Mouse (Mus musculus) embryonic facial prominence, embryonic 15.5 days (tissue): ENCODE data around the gene Blmh. TPM values are rescaled to one million over a fixed set of nuclear protein-coding genes. Genes with fewer than 3 reads are reported as not detected.

Experiments
- ATAC-seq: fragments of 200-750 bp; cut with Nextera tagmentation; 2 replicates; pipeline ENCODE4 v1.8.0; 2017; ENCODE audit warnings: low read depth, moderate TSS enrichment; ENCODE audit not compliant: insufficient number of reproducible peaks, low FRiP score, low TSS enrichment
- H3K27ac ChIP-seq: fragments of 300-500 bp; sonication (generic); replicated peaks from 2 replicates; pipeline ENCODE4 v1.5.1; 2015; ENCODE audit warnings: mild to moderate bottlenecking, inconsistent platforms
- H3K27me3 ChIP-seq: fragments of 300-500 bp; sonication (generic); 2 replicates; pipeline ENCODE4 v1.6.1; 2015; ENCODE audit warnings: inconsistent platforms
- H3K36me3 ChIP-seq: fragments of 300-500 bp; sonication (generic); 2 replicates; pipeline ENCODE4 v1.6.1; 2015; ENCODE audit warnings: mild to moderate bottlenecking, inconsistent platforms
- H3K4me1 ChIP-seq: fragments of 300-500 bp; sonication (generic); 2 replicates; pipeline ENCODE4 v1.6.1; 2015; ENCODE audit warnings: inconsistent platforms
- H3K4me2 ChIP-seq: fragments of 300-500 bp; sonication (generic); replicated peaks from 2 replicates; pipeline ENCODE4 v1.6.1; 2015; ENCODE audit warnings: mild to moderate bottlenecking, inconsistent platforms
- H3K4me3 ChIP-seq: fragments of 300-500 bp; sonication (generic); replicated peaks from 2 replicates; pipeline ENCODE4 v1.5.1; 2015; ENCODE audit warnings: mild to moderate bottlenecking, inconsistent platforms
- H3K9ac ChIP-seq: fragments of 300-500 bp; sonication (generic); 2 replicates; pipeline ENCODE4 v1.6.1; 2015; ENCODE audit warnings: inconsistent platforms
- H3K9me3 ChIP-seq: fragments of 300-500 bp; sonication (generic); replicated peaks from 2 replicates; pipeline ENCODE4 v1.6.1; 2016; ENCODE audit warnings: inconsistent platforms
- WGBS: fragments of 180-500 bp; shearing (Covaris S2); methylation state at CpG from one replicate; pipeline ENCODE4 v1.1.7; 2015; 5-methylcytosine and 5-hydroxymethylcytosine counted together
- polyA plus RNA-seq: library from polyadenylated mRNA; unstranded; fragments of >200 nt; fragmentation: Nextera tagmentation; extraction: Ambion mirVana; gene quantifications from 2 replicates; pipeline ENCODE4 v1.2.1, GENCODE M21; 2015

Gene Blmh
- polyA plus RNA-seq, 1 experiment from 2014 or later, result 171 TPM

GRCm38 (mm10) chr11:76897871-76898270 lies 26.7 kb upstream of the Blmh start:
- Histone ChIP-seq H3K4me1 (peaks cover 4% of the 10 kb centered on the region; the same call in 1 of the 2 replicates), H3K27ac (no peak overlapping the region), H3K9me3 (no peaks in the 10 kb centered on the region), H3K27me3 (no peaks in the 10 kb centered on the region), H3K4me3 (no peak overlapping the region), H3K4me2 (no peak overlapping the region), H3K9ac (no peak overlapping the region), H3K36me3 (no peaks in the 10 kb centered on the region)
- 49% methylated on average over 3 of the region's 3 CpGs for WGBS
- no peak for ATAC-seq

GRCm38 (mm10) chr11:76898751-76899150 lies 25.9 kb upstream of the Blmh start:
- Histone ChIP-seq H3K27me3 (no peaks in the 10 kb centered on the region), H3K9me3 (no peaks in the 10 kb centered on the region), H3K9ac (no peak overlapping the region), H3K4me2 (no peak overlapping the region), H3K27ac (no peak overlapping the region), H3K4me3 (no peak overlapping the region), H3K36me3 (no peaks in the 10 kb centered on the region), H3K4me1 (peaks cover 1% of the 10 kb centered on the region; the same call in 1 of the 2 replicates)
- 89% methylated on average over 3 of the region's 3 CpGs for WGBS
- ATAC-seq, result no peak

GRCm38 (mm10) chr11:76899758-76900738 lies 24.6 kb upstream of the Blmh start:
- no peak overlapping the region for H3K4me3 ChIP-seq
- H3K36me3 ChIP-seq, result no peaks in the 10 kb centered on the region
- no peak for ATAC-seq
- no peak overlapping the region for H3K4me2 ChIP-seq
- no peak overlapping the region for H3K9ac ChIP-seq
- no peaks in the 10 kb centered on the region; the same call in 1 of the 2 replicates for H3K4me1 ChIP-seq
- no peak overlapping the region for H3K27ac ChIP-seq
- 64% methylated on average over 5 of the region's 5 CpGs for WGBS
- no peaks in the 10 kb centered on the region for H3K9me3 ChIP-seq
- no peaks in the 10 kb centered on the region for H3K27me3 ChIP-seq

GRCm38 (mm10) chr11:76901579-76902361 lies 22.8 kb upstream of the Blmh start, which contains the start of gene Tmigd1:
Tmigd1 (plus strand) TSS chr11:76902159.
- no peak within 1 kb of the TSS for H3K4me3 ChIP-seq
- H3K4me1 ChIP-seq, result no peaks in the 10 kb centered on the region; the same call in 1 of the 2 replicates
- no peak within 1 kb of the TSS for H3K4me2 ChIP-seq
- no peak within 1 kb of the TSS for H3K9ac ChIP-seq
- ATAC-seq, result no peak
- no peaks in the 10 kb centered on the region for H3K36me3 ChIP-seq
- H3K9me3 ChIP-seq, result no peaks in the 10 kb centered on the region
- no peak within 1 kb of the TSS for H3K27ac ChIP-seq
- WGBS, result 60% methylated on average over 7 of the region's 7 CpGs
- H3K27me3 ChIP-seq, result no peaks in the 10 kb centered on the region

GRCm38 (mm10) chr11:76904340-76904739 lies 20.3 kb upstream of the Blmh start:
- 79% methylated on average over 2 of the region's 2 CpGs for WGBS
- H3K4me2 ChIP-seq, result no peak overlapping the region
- H3K36me3 ChIP-seq, result no peaks in the 10 kb centered on the region
- no peak overlapping the region for H3K4me3 ChIP-seq
- no peak overlapping the region for H3K9ac ChIP-seq
- no peak overlapping the region for H3K27ac ChIP-seq
- no peak for ATAC-seq
- H3K9me3 ChIP-seq, result no peaks in the 10 kb centered on the region
- H3K4me1 ChIP-seq, result no peaks in the 10 kb centered on the region
- no peaks in the 10 kb centered on the region for H3K27me3 ChIP-seq

GRCm38 (mm10) chr11:76908651-76909050 lies 16.0 kb upstream of the Blmh start:
- Histone ChIP-seq H3K9me3 (no peaks in the 10 kb centered on the region), H3K9ac (no peak overlapping the region), H3K27ac (no peak overlapping the region), H3K4me1 (peaks cover 25% of the 10 kb centered on the region), H3K4me2 (no peak overlapping the region), H3K27me3 (no peaks in the 10 kb centered on the region), H3K36me3 (no peaks in the 10 kb centered on the region), H3K4me3 (no peak overlapping the region)
- WGBS, result 87% methylated on average over 7 of the region's 7 CpGs
- ATAC-seq, result no peak

- Histone ChIP-seq H3K4me1 (peaks cover 30% of the 10 kb centered on the region), H3K4me3 (no peak overlapping the region), H3K27ac (peak overlapping the region; percentile 13; the same call in 1 of the 2 replicates), H3K4me2 (no peak overlapping the region), H3K9me3 (no peaks in the 10 kb centered on the region), H3K27me3 (no peaks in the 10 kb centered on the region), H3K9ac (no peak overlapping the region), H3K36me3 (no peaks in the 10 kb centered on the region)
- no peak for ATAC-seq
- 44% methylated on average over 3 of the region's 3 CpGs for WGBS
These were observed 13.1 kb upstream of the Blmh start for GRCm38 (mm10) chr11:76911325-76912054.

- Histone ChIP-seq H3K9me3 (no peaks in the 10 kb centered on the region), H3K27me3 (no peaks in the 10 kb centered on the region), H3K4me2 (no peak overlapping the region), H3K27ac (peak overlapping the region; percentile 13; the same call in 1 of the 2 replicates), H3K4me1 (peaks cover 32% of the 10 kb centered on the region), H3K36me3 (no peaks in the 10 kb centered on the region), H3K9ac (no peak overlapping the region), H3K4me3 (no peak overlapping the region)
- ATAC-seq, result peak; percentile 83
- 18% methylated on average over 7 of the region's 7 CpGs for WGBS
These were observed 12.6 kb upstream of the Blmh start for GRCm38 (mm10) chr11:76912055-76912395.

GRCm38 (mm10) chr11:76914366-76914765 lies 10.2 kb upstream of the Blmh start:
- Histone ChIP-seq H3K4me1 (peaks cover 32% of the 10 kb centered on the region), H3K4me2 (no peak overlapping the region), H3K4me3 (no peak overlapping the region), H3K27me3 (no peaks in the 10 kb centered on the region), H3K36me3 (no peaks in the 10 kb centered on the region), H3K9me3 (no peaks in the 10 kb centered on the region), H3K27ac (no peak overlapping the region), H3K9ac (no peak overlapping the region)
- no peak for ATAC-seq
- 65% methylated on average over 7 of the region's 7 CpGs for whole genome bisulfite sequencing

- H3K27ac ChIP-seq, result peak overlapping the region; percentile 4
- ATAC-seq, result peak; percentile 67; the same call in 1 of the 2 replicates
- H3K27me3 ChIP-seq, result no peaks in the 10 kb centered on the region
- no peak overlapping the region; the same call in 1 of the 2 replicates for H3K4me3 ChIP-seq
- peaks cover 30% of the 10 kb centered on the region for H3K4me1 ChIP-seq
- 29% methylated on average over 13 of the region's 13 CpGs for WGBS
- H3K36me3 ChIP-seq, result no peaks in the 10 kb centered on the region
- H3K4me2 ChIP-seq, result peak overlapping the region; percentile 30
- H3K9me3 ChIP-seq, result no peaks in the 10 kb centered on the region
- H3K9ac ChIP-seq, result no peak overlapping the region
These were observed 7.9 kb upstream of the Blmh start for GRCm38 (mm10) chr11:76916539-76917229.
